Mouse (Mus musculus): ENCODE measurements around the gene Pkd1l3. TPM values are rescaled to one million over a fixed set of nuclear protein-coding genes. Genes with fewer than 3 reads are reported as not detected.
A peak's percentile ranks its signal among the peaks of the same experiment; 100 is the strongest.

The Pkd1l3 gene
- 0.03 and 0.10 TPM in 2 replicates for polyA plus RNA-seq (2012; rRNA removed)

DNA sequence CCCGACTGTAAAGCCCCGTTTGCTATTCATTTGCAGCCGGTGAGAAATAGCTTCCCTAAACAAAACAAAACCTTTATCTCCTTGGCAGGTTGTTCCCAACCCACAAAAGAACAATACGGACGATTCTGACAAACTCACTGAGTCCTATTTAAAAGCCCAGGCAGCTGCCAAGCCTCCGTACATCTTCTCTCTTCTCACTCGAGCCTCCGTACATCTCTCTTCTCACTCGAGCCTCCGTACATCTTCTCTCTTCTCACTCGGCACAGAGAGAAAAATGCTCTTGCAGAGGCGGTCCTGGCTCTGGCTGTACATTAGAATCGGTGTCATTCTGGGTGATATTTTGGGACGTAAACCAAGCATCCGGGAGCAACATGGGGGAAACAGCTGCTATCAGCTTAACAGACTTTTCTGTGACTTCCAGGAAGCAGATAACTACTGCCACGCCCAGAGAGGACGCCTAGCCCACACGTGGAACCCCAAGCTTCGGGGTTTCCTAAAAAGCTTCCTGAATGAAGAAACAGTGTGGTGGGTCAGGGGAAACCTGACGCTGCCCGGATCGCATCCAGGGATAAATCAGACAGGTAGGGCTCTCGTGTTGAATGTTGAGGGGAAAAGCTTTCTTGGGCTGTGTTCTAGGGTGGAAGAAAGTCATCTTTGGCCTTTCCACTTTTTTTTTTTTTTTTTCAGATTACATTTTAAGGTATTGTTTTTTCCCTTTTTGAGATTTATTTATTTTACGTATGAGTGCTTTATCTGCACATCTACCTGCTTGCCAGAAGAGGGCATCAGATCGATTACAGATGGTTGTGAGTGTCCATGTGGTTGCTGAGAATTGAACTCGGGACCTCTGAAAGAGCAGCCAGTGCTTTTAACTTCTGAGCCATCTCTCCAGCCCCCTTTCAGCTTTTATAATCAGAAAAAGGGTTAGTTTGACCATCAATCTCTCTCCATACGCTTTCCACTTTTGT lies at the start of gene Pkd1l3:
Gene Pkd1l3 (plus strand): TSS at position 275 of the 968 bp plus-strand sequence.
- TF ChIP-seq CTCF (IDR thresholded peaks at IDR 0.05; ENCODE audit: extremely low read depth, insufficient read length, insufficient replicate concordance, low read depth, low read length) (no peak), POLR2A (IDR thresholded peaks at IDR 0.05; ENCODE audit: low read depth, low read length) (no peak)
- peak within 1 kb of the TSS; percentile 45 for H3K4me3 ChIP-seq (ENCODE audit: low read depth, low read length)

DNA sequence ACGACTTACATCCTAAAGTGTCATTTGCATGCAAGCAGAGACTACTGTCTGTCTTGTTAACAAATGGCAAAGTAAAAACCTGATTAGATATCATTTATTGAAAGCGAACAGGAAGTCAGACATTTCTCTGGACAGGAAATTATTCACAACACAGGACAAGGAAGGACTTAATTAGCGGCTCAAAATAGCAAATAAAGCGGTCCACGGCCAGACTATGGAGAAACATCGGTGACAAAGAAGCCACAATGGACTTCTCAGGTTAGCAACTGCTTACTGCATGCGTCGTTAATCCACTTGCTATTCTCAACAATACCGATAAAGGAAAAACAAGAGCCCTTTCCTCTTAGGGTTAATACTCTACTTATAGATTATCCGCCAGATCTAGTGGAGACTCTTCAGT lies 49.6 kb upstream of the Pkd1l3 start:
- peak overlapping the region; percentile 90 for H3K4me3 ChIP-seq (ENCODE audit: low read depth, low read length)
- WGBS, result 3% methylated on average over 10 of the region's 10 CpGs
- H3K27me3 ChIP-seq (ENCODE audit: control insufficient read depth, insufficient read depth, low read length), result no peaks in the 10 kb centered on the region
- peak overlapping the region; percentile 89 for H3K27ac ChIP-seq (ENCODE audit: insufficient read depth, low read depth, low read length)
- TF ChIP-seq POLR2A (IDR thresholded peaks at IDR 0.05; ENCODE audit: low read depth, low read length), result no peak
- TF ChIP-seq CTCF (IDR thresholded peaks at IDR 0.05; ENCODE audit: extremely low read depth, insufficient read length, insufficient replicate concordance, low read depth, low read length), result no peak
- no peaks in the 10 kb centered on the region; the same call in 1 of the 2 replicates for H3K4me1 ChIP-seq (ENCODE audit: control insufficient read depth, insufficient read depth, insufficient read length, low read length)
- H3K36me3 ChIP-seq (ENCODE audit: control insufficient read depth, insufficient read depth, low read length), result peaks cover 33% of the 10 kb centered on the region

More for the DNA sequence above, at the start of gene Pkd1l3:
- H3K27me3 ChIP-seq (ENCODE audit: control insufficient read depth, insufficient read depth, low read length), result no peaks in the 10 kb centered on the region
- 46% methylated on average over 27 of the region's 27 CpGs for WGBS
- no peak within 1 kb of the TSS for H3K27ac ChIP-seq (ENCODE audit: insufficient read depth, low read depth, low read length)
- H3K36me3 ChIP-seq (ENCODE audit: control insufficient read depth, insufficient read depth, low read length), result no peaks in the 10 kb centered on the region
- H3K4me1 ChIP-seq (ENCODE audit: control insufficient read depth, insufficient read depth, insufficient read length, low read length), result no peaks in the 10 kb centered on the region

DNA sequence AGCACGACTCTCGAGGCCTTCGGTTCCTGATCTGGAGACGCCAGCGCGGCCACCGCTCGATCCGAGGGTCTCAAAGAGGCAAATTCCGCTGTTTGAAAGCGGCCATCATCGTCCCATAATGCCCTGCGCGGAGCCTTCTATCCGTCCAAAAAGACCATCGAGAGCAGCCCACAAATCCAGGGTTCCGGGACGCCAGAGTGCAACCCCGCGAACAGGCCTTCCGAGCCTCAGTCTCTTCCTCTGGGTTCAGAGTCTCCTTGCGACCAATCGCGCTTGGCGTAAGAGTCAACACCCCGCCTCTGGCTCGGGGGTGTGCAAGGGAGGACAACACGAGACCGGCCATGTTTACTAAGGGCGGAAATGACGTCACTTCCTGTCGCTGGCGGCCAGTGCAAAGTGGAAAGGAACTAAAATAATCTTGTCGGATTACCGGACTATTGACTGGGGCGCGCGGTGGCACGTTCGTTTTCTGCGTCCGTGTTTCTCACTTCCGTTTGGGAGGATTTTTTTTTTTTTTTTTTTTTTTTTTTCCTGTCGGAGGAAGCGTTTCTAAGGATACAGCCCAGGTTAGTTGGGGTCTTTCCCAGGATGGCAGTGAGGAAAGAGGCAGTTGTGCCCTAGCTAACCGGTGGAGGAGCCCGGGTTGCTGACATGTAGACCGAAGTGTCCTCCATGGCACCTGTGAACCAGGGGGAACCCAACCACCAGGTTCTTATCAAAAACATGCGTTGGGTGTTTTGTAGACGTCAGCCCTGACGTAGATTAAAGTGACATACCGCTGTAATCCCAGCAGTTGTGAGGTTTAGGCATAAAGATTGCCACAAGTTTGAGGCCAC lies 48.6 kb upstream of the Pkd1l3 start, which contains the start of the genes Dhx38 and Txnl4b:
Gene Dhx38 (minus strand): TSS at position 364 of the 836 bp plus-strand sequence.
Gene Txnl4b (plus strand): TSS at position 395 of the 836 bp plus-strand sequence.
- TF ChIP-seq CTCF (IDR thresholded peaks at IDR 0.05; ENCODE audit: extremely low read depth, insufficient read length, insufficient replicate concordance, low read depth, low read length) (no peak), POLR2A (IDR thresholded peaks at IDR 0.05; ENCODE audit: low read depth, low read length) (peak; percentile 34; the same call in 1 of the 2 replicates)
- Histone ChIP-seq H3K36me3 (ENCODE audit: control insufficient read depth, insufficient read depth, low read length) (peaks cover 28% of the 10 kb centered on the region), H3K27ac (ENCODE audit: insufficient read depth, low read depth, low read length) (peak within 1 kb of the TSS; percentile 89), H3K27me3 (ENCODE audit: control insufficient read depth, insufficient read depth, low read length) (no peaks in the 10 kb centered on the region), H3K4me1 (ENCODE audit: control insufficient read depth, insufficient read depth, insufficient read length, low read length) (no peaks in the 10 kb centered on the region; the same call in 1 of the 2 replicates), H3K4me3 (ENCODE audit: low read depth, low read length) (peak within 1 kb of the TSS; percentile 90)
- under 1% methylated on average over 52 of the region's 52 CpGs for WGBS

DNA sequence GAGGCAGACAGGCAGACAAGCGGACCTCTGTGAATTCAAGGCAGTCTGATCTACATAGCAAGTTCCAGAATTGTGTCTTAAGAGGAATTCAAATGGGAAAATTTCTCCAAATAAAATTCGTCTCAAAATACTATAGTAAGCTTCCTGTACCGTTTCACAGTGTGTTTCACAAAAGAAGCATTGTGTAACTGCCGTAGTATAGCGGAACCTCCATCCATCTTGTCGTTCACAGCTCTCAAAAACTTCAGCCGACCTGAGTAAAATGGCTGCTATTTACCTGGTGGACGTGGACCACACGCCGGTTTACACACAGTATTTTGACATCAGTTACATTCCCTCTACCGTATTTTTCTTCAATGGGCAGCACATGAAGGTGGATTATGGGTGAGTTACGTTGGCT lies 43.2 kb upstream of the Pkd1l3 start:
- H3K27ac ChIP-seq (ENCODE audit: insufficient read depth, low read depth, low read length), result no peak overlapping the region
- 88% methylated on average over 12 of the region's 12 CpGs for WGBS

DNA sequence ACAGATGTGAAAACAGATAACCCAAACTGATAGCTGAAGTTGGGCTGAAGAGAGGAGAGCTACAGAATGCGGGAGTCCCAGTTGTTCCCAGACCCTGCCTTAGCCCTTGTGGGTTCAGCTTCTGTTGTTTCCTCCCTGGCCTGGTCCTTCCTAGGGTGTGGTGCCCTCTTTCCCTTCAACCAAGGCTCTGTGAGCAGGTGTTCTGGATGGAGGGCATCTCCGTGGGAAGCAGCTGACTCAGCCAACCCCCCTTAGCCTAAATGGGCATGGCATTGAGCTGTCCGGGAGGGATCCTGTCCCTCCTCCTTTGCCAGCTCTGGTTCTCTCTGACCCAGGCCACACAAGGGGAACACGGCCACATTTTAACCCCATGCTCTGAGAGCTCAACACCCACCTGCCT lies 38.0 kb upstream of the Pkd1l3 start:
- H3K27me3 ChIP-seq (ENCODE audit: control insufficient read depth, insufficient read depth, low read length), result no peaks in the 10 kb centered on the region
- H3K4me3 ChIP-seq (ENCODE audit: low read depth, low read length), result no peak overlapping the region
- TF ChIP-seq POLR2A (IDR thresholded peaks at IDR 0.05; ENCODE audit: low read depth, low read length), result no peak
- TF ChIP-seq CTCF (IDR thresholded peaks at IDR 0.05; ENCODE audit: extremely low read depth, insufficient read length, insufficient replicate concordance, low read depth, low read length), result no peak
- H3K4me1 ChIP-seq (ENCODE audit: control insufficient read depth, insufficient read depth, insufficient read length, low read length), result no peaks in the 10 kb centered on the region
- H3K27ac ChIP-seq (ENCODE audit: insufficient read depth, low read depth, low read length), result no peak overlapping the region
- 63% methylated on average over 4 of the region's 4 CpGs for WGBS
- H3K36me3 ChIP-seq (ENCODE audit: control insufficient read depth, insufficient read depth, low read length), result peaks cover 7% of the 10 kb centered on the region

More for the DNA sequence above, 43.2 kb upstream of the Pkd1l3 start:
- no peaks in the 10 kb centered on the region for H3K27me3 ChIP-seq (ENCODE audit: control insufficient read depth, insufficient read depth, low read length)
- H3K4me1 ChIP-seq (ENCODE audit: control insufficient read depth, insufficient read depth, insufficient read length, low read length), result no peaks in the 10 kb centered on the region; the same call in 1 of the 2 replicates
- TF ChIP-seq POLR2A (IDR thresholded peaks at IDR 0.05; ENCODE audit: low read depth, low read length) (no peak), CTCF (IDR thresholded peaks at IDR 0.05; ENCODE audit: extremely low read depth, insufficient read length, insufficient replicate concordance, low read depth, low read length) (no peak)
- peaks cover 19% of the 10 kb centered on the region for H3K36me3 ChIP-seq (ENCODE audit: control insufficient read depth, insufficient read depth, low read length)
- no peak overlapping the region for H3K4me3 ChIP-seq (ENCODE audit: low read depth, low read length)

DNA sequence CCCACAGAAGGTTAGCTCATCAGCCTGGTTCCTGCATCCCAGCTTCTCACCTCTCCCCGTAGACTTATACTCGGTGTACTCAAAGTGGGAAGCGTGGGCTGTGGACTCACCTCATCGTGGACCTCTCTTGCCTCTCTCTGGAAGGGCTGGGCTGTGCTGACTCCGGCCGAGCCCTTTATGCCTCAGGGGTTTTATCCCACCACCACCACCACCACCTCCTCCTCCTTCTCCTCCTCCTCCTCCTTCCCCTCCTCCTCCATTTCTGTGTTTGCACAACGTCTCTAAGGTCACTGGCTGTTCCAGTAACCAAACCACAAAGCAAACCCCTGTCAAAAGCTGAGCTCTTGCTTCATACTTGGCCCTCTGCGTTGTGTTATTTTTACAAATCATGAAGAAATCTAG lies 35.4 kb upstream of the Pkd1l3 start, which contains the start of gene Hp:
Gene Hp (minus strand): TSS at position 273 of the 402 bp plus-strand sequence.
- Histone ChIP-seq H3K27me3 (ENCODE audit: control insufficient read depth, insufficient read depth, low read length) (no peaks in the 10 kb centered on the region), H3K36me3 (ENCODE audit: control insufficient read depth, insufficient read depth, low read length) (no peaks in the 10 kb centered on the region), H3K4me3 (ENCODE audit: low read depth, low read length) (no peak within 1 kb of the TSS), H3K4me1 (ENCODE audit: control insufficient read depth, insufficient read depth, insufficient read length, low read length) (no peaks in the 10 kb centered on the region), H3K27ac (ENCODE audit: insufficient read depth, low read depth, low read length) (no peak within 1 kb of the TSS)
- TF ChIP-seq POLR2A (IDR thresholded peaks at IDR 0.05; ENCODE audit: low read depth, low read length) (no peak), CTCF (IDR thresholded peaks at IDR 0.05; ENCODE audit: extremely low read depth, insufficient read length, insufficient replicate concordance, low read depth, low read length) (no peak)
- 39% methylated on average over 8 of the region's 8 CpGs for WGBS

Measured in small intestine, adult 2 months (tissue).